Comparison of ENCODE assay signal across 12 mouse cellular contexts in genomic region chr4:152328691-152329090, GRCm38 (mm10). TPM values are rescaled to one million over a fixed set of nuclear protein-coding genes. Genes with fewer than 3 reads are reported as not detected.
DNase-seq lines count a peak whose midpoint lies in the region; ATAC-seq lines count a peak whose summit lies in the region.
"Had no signal": no experiment of that assay in that cellular context is flagged by ENCODE, and none has a peak within 500 bp of the region (broad histone marks: within the 10 kb centered on the region; RNA-seq: fewer than 3 reads in every experiment).

No protein-coding gene starts in this region.

- H3K4me2 ChIP-seq in kidney, embryonic 15.5 days: no peak overlapping the region
- H3K4me2 ChIP-seq in liver, embryonic 13.5 days: peak overlapping the region; percentile 17
- H3K4me2 ChIP-seq: lung, embryonic 15.5 days; stomach, embryonic 15.5 days had no signal

- H3K27ac ChIP-seq in kidney, embryonic 15.5 days: no peak overlapping the region
- no peak overlapping the region for H3K27ac ChIP-seq in liver, embryonic 13.5 days
- H3K27ac ChIP-seq: lung, embryonic 15.5 days; stomach, embryonic 15.5 days had no signal

- no peak for ATAC-seq in kidney, embryonic 15.5 days (replicated peaks; ENCODE audit: low FRiP score)
- ATAC-seq in liver, embryonic 13.5 days (ENCODE audit: low read depth): no peak

- peak; percentile 41 for DNase-seq in adrenal gland, adult 2 months
- DNase-seq in adrenal gland, adult 8-10 months: no peak
- DNase-seq in kidney, postnatal 4 days: peak; percentile 71 to 76
- DNase-seq in ZHBTc4 (ENCODE audit: low read depth, low spot score): peak; percentile 90
- peak; percentile 31 for DNase-seq in liver, embryonic 13.5 days
- DNase-seq in frontal cortex, postnatal 36 days (ENCODE audit: low spot score in 2 of 2): no peak
- no peak for DNase-seq in frontal cortex, postnatal 14 days (ENCODE audit: low spot score in 2 of 2)

- H3K4me1 ChIP-seq in kidney, embryonic 15.5 days: peaks cover 18% of the 10 kb centered on the region
- peaks cover 40% of the 10 kb centered on the region for H3K4me1 ChIP-seq in liver, embryonic 13.5 days (replicated peaks)

- no peak overlapping the region for H3K4me3 ChIP-seq in kidney, embryonic 15.5 days (replicated peaks)
- H3K4me3 ChIP-seq in liver, embryonic 13.5 days (replicated peaks): no peak overlapping the region
- H3K4me3 ChIP-seq: erythroblast, embryonic 14.5 days; lung, embryonic 15.5 days; stomach, embryonic 15.5 days had no signal

- WGBS in kidney, embryonic 15.5 days: 75% methylated on average over 6 of the region's 6 CpGs
- WGBS in liver, embryonic 13.5 days (ENCODE audit: insufficient replicate concordance): 67% methylated on average over 6 of the region's 6 CpGs

- H3K27me3 ChIP-seq in kidney, embryonic 15.5 days: no peaks in the 10 kb centered on the region
- H3K27me3 ChIP-seq in liver, embryonic 13.5 days: no peaks in the 10 kb centered on the region
- H3K27me3 ChIP-seq: lung, embryonic 15.5 days; stomach, embryonic 15.5 days had no signal

- no peaks in the 10 kb centered on the region for H3K9me3 ChIP-seq in kidney, embryonic 15.5 days (replicated peaks)
- no peaks in the 10 kb centered on the region for H3K9me3 ChIP-seq in liver, embryonic 13.5 days (replicated peaks)
- H3K9me3 ChIP-seq: lung, embryonic 15.5 days; stomach, embryonic 15.5 days had no signal

- H3K36me3 ChIP-seq in kidney, embryonic 15.5 days: peaks cover 63% of the 10 kb centered on the region
- H3K36me3 ChIP-seq in liver, embryonic 13.5 days: peaks cover 63% of the 10 kb centered on the region

- no peak overlapping the region for H3K9ac ChIP-seq in kidney, embryonic 15.5 days
- no peak overlapping the region for H3K9ac ChIP-seq in liver, embryonic 13.5 days
- H3K9ac ChIP-seq: lung, embryonic 15.5 days; stomach, embryonic 15.5 days had no signal

RNA-seq across cellular contexts. Expression of gene Rpl22, which starts 3.1 kb away (rescaled TPM):
- 100 to 1,000 TPM; 401 to 498 TPM for total RNA-seq in adrenal gland, adult 2 months (2021)
- 12.3 and 12.5 TPM in 2 replicates for polyA plus RNA-seq in adrenal gland, adult 2 months (2012; rRNA removed)
- 100 to 1,000 TPM; 415 to 500 (median 453) TPM for total RNA-seq in adrenal gland, adult 8-10 months (2022)
- 387 and 455 TPM in 2 replicates for polyA plus RNA-seq in kidney, embryonic 15.5 days (2015; fragmentation: Nextera tagmentation; extraction: Ambion mirVana)
- 353 and 381 TPM in 2 replicates for polyA plus RNA-seq in liver, embryonic 13.5 days (2015; fragmentation: Nextera tagmentation; extraction: Ambion mirVana)

RNA-seq across cellular contexts. Expression of gene Chd5, which starts 9.8 kb away (rescaled TPM):
- total RNA-seq in adrenal gland, adult 2 months (2021): 1 to 10 TPM; 5.0 to 7.9 TPM
- 3.0 and 3.5 TPM in 2 replicates for polyA plus RNA-seq in adrenal gland, adult 2 months (2012; rRNA removed)
- 10 to 100 TPM in 2 of 4 experiments, 1 to 10 TPM in 2; 7.0 to 16.9 (median 12.3) TPM for total RNA-seq in adrenal gland, adult 8-10 months (2022)
- 0.13 and 0.32 TPM in 2 replicates for polyA plus RNA-seq in kidney, embryonic 15.5 days (2015; fragmentation: Nextera tagmentation; extraction: Ambion mirVana)
- polyA plus RNA-seq in liver, embryonic 13.5 days (2015; fragmentation: Nextera tagmentation; extraction: Ambion mirVana): 0.21 and 0.52 TPM in 2 replicates

RNA-seq across cellular contexts. Expression of gene Rnf207, which starts 9.9 kb away (rescaled TPM):
- 1 to 10 TPM in 1 of 2 experiments, under 1 TPM in 1; 0.84 to 1.1 TPM for total RNA-seq in adrenal gland, adult 2 months (2021)
- polyA plus RNA-seq in adrenal gland, adult 2 months (2012; rRNA removed): 0.26 and 0.67 TPM in 2 replicates
- total RNA-seq in adrenal gland, adult 8-10 months (2022): 1 to 10 TPM in 2 of 4 experiments, under 1 TPM in 2; 0.23 to 2.2 (median 1.0) TPM
- 1.5 and 2.1 TPM in 2 replicates for polyA plus RNA-seq in kidney, embryonic 15.5 days (2015; fragmentation: Nextera tagmentation; extraction: Ambion mirVana)
- 0.27 and 0.31 TPM in 2 replicates for polyA plus RNA-seq in liver, embryonic 13.5 days (2015; fragmentation: Nextera tagmentation; extraction: Ambion mirVana)

RNA-seq across cellular contexts. Expression of gene Icmt, which starts 31.7 kb away (rescaled TPM):
- 10 to 100 TPM; 34.6 to 49.1 TPM for total RNA-seq in adrenal gland, adult 2 months (2021)
- 39.5 and 48.3 TPM in 2 replicates for polyA plus RNA-seq in adrenal gland, adult 2 months (2012; rRNA removed)
- total RNA-seq in adrenal gland, adult 8-10 months (2022): 10 to 100 TPM; 54.1 to 66.7 (median 59.6) TPM
- 22.3 and 28.7 TPM in 2 replicates for polyA plus RNA-seq in kidney, embryonic 15.5 days (2015; fragmentation: Nextera tagmentation; extraction: Ambion mirVana)
- 7.9 and 8.6 TPM in 2 replicates for polyA plus RNA-seq in liver, embryonic 13.5 days (2015; fragmentation: Nextera tagmentation; extraction: Ambion mirVana)

RNA-seq across cellular contexts. Expression of gene Hes3, which starts 37.2 kb away (rescaled TPM):
- total RNA-seq in adrenal gland, adult 2 months (2021): not detected
- 0.30 TPM in 1 of 2 replicates, not detected in the other for polyA plus RNA-seq in adrenal gland, adult 2 months (2012; rRNA removed)
- not detected for total RNA-seq in adrenal gland, adult 8-10 months (2022)
- polyA plus RNA-seq in kidney, embryonic 15.5 days (2015; fragmentation: Nextera tagmentation; extraction: Ambion mirVana): not detected in 2 replicates
- not detected in 2 replicates for polyA plus RNA-seq in liver, embryonic 13.5 days (2015; fragmentation: Nextera tagmentation; extraction: Ambion mirVana)
- polyA plus RNA-seq: C2C12; erythroblast, embryonic 14.5 days; lung, embryonic 15.5 days; stomach, embryonic 15.5 days had no signal

Comparison
In these comparisons a context has a peak if more than half of its experiments do, and no peak if none do; other contexts are left out.
1. DNase-seq: peak in adrenal gland, adult 2 months (single experiment), kidney, postnatal 4 days (2 of 2), ZHBTc4 (single experiment) and liver, embryonic 13.5 days (single experiment); none in adrenal gland, adult 8-10 months (single experiment), frontal cortex, postnatal 36 days (0 of 2) and frontal cortex, postnatal 14 days (0 of 2).
2. RNA of gene Rpl22, which starts 3.1 kb away (polyA plus RNA-seq): 387 to 455 TPM in kidney, embryonic 15.5 days and 353 to 381 TPM in liver, embryonic 13.5 days; 12.3 to 12.5 TPM in adrenal gland, adult 2 months; every median in the first group is over 10 times any median in the second.